Mouse (Mus musculus) lung, embryonic 14.5 days (tissue): ENCODE measurements around the gene Mfap2. TPM values are rescaled to one million over a fixed set of nuclear protein-coding genes. Genes with fewer than 3 reads are reported as not detected.

Experiments
- ATAC-seq: fragments of 200-750 bp; cut with Nextera tagmentation; 2 replicates; pipeline ENCODE4 v1.8.0; 2017; ENCODE audit warnings: mild to moderate bottlenecking, moderate TSS enrichment, moderate library complexity; ENCODE audit not compliant: insufficient read depth
- DNase-seq: peaks from one replicate; pipeline ENCODE4 v3.0.0-alpha.2; 2015
- H3K27ac ChIP-seq: fragments of 300-500 bp; sonication (generic); 2 replicates; pipeline ENCODE4 v1.5.1; 2014; ENCODE audit warnings: low read depth, mild to moderate bottlenecking, moderate library complexity
- H3K27me3 ChIP-seq: fragments of 300-500 bp; sonication (generic); 2 replicates; pipeline ENCODE4 v1.6.1; 2014; ENCODE audit warnings: low read length, control low read depth; ENCODE audit not compliant: insufficient read depth
- H3K36me3 ChIP-seq: fragments of 300-500 bp; sonication (generic); 2 replicates; pipeline ENCODE4 v1.6.1; 2014; ENCODE audit warnings: control low read depth; ENCODE audit not compliant: insufficient read depth
- H3K4me1 ChIP-seq: fragments of 300-500 bp; sonication (generic); 2 replicates; pipeline ENCODE4 v1.6.1; 2014; ENCODE audit warnings: antibody characterized with exemption, control low read depth; ENCODE audit not compliant: insufficient read depth
- H3K4me2 ChIP-seq: fragments of 300-500 bp; sonication (generic); 2 replicates; pipeline ENCODE4 v1.6.1; 2014; ENCODE audit warnings: mild to moderate bottlenecking
- H3K4me3 ChIP-seq: fragments of 300-500 bp; sonication (generic); 2 replicates; pipeline ENCODE4 v1.5.1; 2014; ENCODE audit warnings: low read depth, low read length
- H3K9ac ChIP-seq: fragments of 300-500 bp; sonication (generic); 2 replicates; pipeline ENCODE4 v1.6.1; 2014
- H3K9me3 ChIP-seq: fragments of 300-500 bp; sonication (generic); 2 replicates; pipeline ENCODE4 v1.6.1; 2016; ENCODE audit warnings: low read depth, low read length, control low read depth
- CTCF ChIP-seq: IDR thresholded peaks from 2 replicates; pipeline ENCODE4 v1.5.1; 2016; ENCODE audit warnings: antibody characterized with exemption, low read depth
- WGBS: fragments of 180-500 bp; shearing (Covaris S2); extraction: QIAGEN DNeasy Blood & Tissue Kit; methylation state at CpG from one replicate; pipeline ENCODE4 v1.1.7; 2014; 5-methylcytosine and 5-hydroxymethylcytosine counted together
- polyA plus RNA-seq: library from polyadenylated mRNA; unstranded; fragments of >200 nt; fragmentation: Nextera tagmentation; extraction: Ambion mirVana; gene quantifications from 2 replicates; pipeline ENCODE4 v1.2.1, GENCODE M21; 2014

Mfap2 gene
- polyA plus RNA-seq, 1 experiment from 2014 or later = 566 TPM

- Histone ChIP-seq H3K36me3 (peaks cover 64% of the 10 kb centered on the region), H3K4me2 (no peak overlapping the region), H3K9ac (no peak overlapping the region), H3K4me3 (no peak overlapping the region), H3K4me1 (peaks cover 7% of the 10 kb centered on the region), H3K27ac (peak overlapping the region; percentile 32; the same call in 1 of the 2 replicates), H3K9me3 (no peaks in the 10 kb centered on the region), H3K27me3 (no peaks in the 10 kb centered on the region)
- DNase-seq (no peak), ATAC-seq (no peak)
- no peak for TF ChIP-seq CTCF
- WGBS = 64% methylated on average over 7 of the region's 7 CpGs
Measured at GRCm38 (mm10) chr4:141015356-141015755, 5.1 kb downstream of the Mfap2 start.

GRCm38 (mm10) chr4:141016311-141016710 is 6.1 kb downstream of the Mfap2 start:
- H3K27ac ChIP-seq = no peak overlapping the region; the same call in 1 of the 2 replicates

GRCm38 (mm10) chr4:141017657-141018436 is 7.6 kb downstream of the Mfap2 start:
- Histone ChIP-seq H3K27me3 (no peaks in the 10 kb centered on the region), H3K4me1 (peaks cover 24% of the 10 kb centered on the region), H3K36me3 (peaks cover 58% of the 10 kb centered on the region), H3K4me2 (no peak overlapping the region), H3K9me3 (no peaks in the 10 kb centered on the region), H3K27ac (no peak overlapping the region), H3K4me3 (no peak overlapping the region), H3K9ac (no peak overlapping the region)
- DNase-seq = peak; percentile 17
- WGBS = 80% methylated on average over 29 of the region's 29 CpGs
- peak; percentile 23; the same call in 1 of the 2 replicates for TF ChIP-seq CTCF
- no peak for ATAC-seq

More at GRCm38 (mm10) chr4:141016311-141016710, 6.1 kb downstream of the Mfap2 start:
- WGBS = 73% methylated on average over 9 of the region's 9 CpGs
- Histone ChIP-seq H3K36me3 (peaks cover 64% of the 10 kb centered on the region), H3K4me3 (no peak overlapping the region), H3K4me1 (peaks cover 15% of the 10 kb centered on the region), H3K9me3 (no peaks in the 10 kb centered on the region), H3K27me3 (no peaks in the 10 kb centered on the region), H3K9ac (no peak overlapping the region), H3K4me2 (no peak overlapping the region)
- ATAC-seq = no peak
- no peak for DNase-seq
- no peak for TF ChIP-seq CTCF

- peaks cover 45% of the 10 kb centered on the region for H3K36me3 ChIP-seq
- no peak for TF ChIP-seq CTCF
- peak overlapping the region; percentile 95 for H3K27ac ChIP-seq
- DNase-seq (peak; percentile 58), ATAC-seq (peak; percentile 4; the same call in 1 of the 2 replicates)
- no peaks in the 10 kb centered on the region for H3K27me3 ChIP-seq
- H3K4me2 ChIP-seq = peak overlapping the region; percentile 46
- H3K4me1 ChIP-seq = peaks cover 24% of the 10 kb centered on the region
- 58% methylated on average over 17 of the region's 17 CpGs for WGBS
- no peaks in the 10 kb centered on the region for H3K9me3 ChIP-seq
- H3K9ac ChIP-seq = peak overlapping the region; percentile 34
- no peak overlapping the region for H3K4me3 ChIP-seq
Measured at GRCm38 (mm10) chr4:141020220-141020619, 10.0 kb downstream of the Mfap2 start.

GRCm38 (mm10) chr4:141020811-141021613 is 10.8 kb downstream of the Mfap2 start:
- peaks cover 24% of the 10 kb centered on the region for H3K4me1 ChIP-seq
- peak overlapping the region; percentile 34 for H3K9ac ChIP-seq
- H3K36me3 ChIP-seq = peaks cover 45% of the 10 kb centered on the region
- DNase-seq (peak; percentile 95), ATAC-seq (peak; percentile 88)
- no peaks in the 10 kb centered on the region for H3K9me3 ChIP-seq
- no peak overlapping the region for H3K4me3 ChIP-seq
- WGBS = 10% methylated on average over 14 of the region's 14 CpGs
- H3K27ac ChIP-seq = peak overlapping the region; percentile 95
- H3K27me3 ChIP-seq = no peaks in the 10 kb centered on the region
- peak overlapping the region; percentile 46 for H3K4me2 ChIP-seq
- TF ChIP-seq CTCF = no peak

- Histone ChIP-seq H3K4me1 (peaks cover 24% of the 10 kb centered on the region), H3K9ac (peak overlapping the region; percentile 34), H3K27ac (peak overlapping the region; percentile 95), H3K9me3 (no peaks in the 10 kb centered on the region), H3K36me3 (peaks cover 41% of the 10 kb centered on the region), H3K4me3 (no peak overlapping the region), H3K4me2 (peak overlapping the region; percentile 46), H3K27me3 (no peaks in the 10 kb centered on the region)
- DNase-seq (peak; percentile 45), ATAC-seq (peak; percentile 12; the same call in 1 of the 2 replicates)
- WGBS = 44% methylated on average over 11 of the region's 11 CpGs
- no peak for TF ChIP-seq CTCF
Measured at GRCm38 (mm10) chr4:141021614-141021929, 11.4 kb downstream of the Mfap2 start.

- 56% methylated on average over 9 of the region's 9 CpGs for WGBS
- no peaks in the 10 kb centered on the region for H3K27me3 ChIP-seq
- H3K9me3 ChIP-seq = no peaks in the 10 kb centered on the region
- H3K4me1 ChIP-seq = peaks cover 24% of the 10 kb centered on the region
- TF ChIP-seq CTCF = no peak
- peaks cover 41% of the 10 kb centered on the region for H3K36me3 ChIP-seq
- H3K9ac ChIP-seq = no peak overlapping the region
- 0 out of 2 replicates have a peak overlapping the region, but pooled peaks have one; percentile 10 for H3K27ac ChIP-seq
- DNase-seq (no peak), ATAC-seq (no peak)
- no peak overlapping the region for H3K4me3 ChIP-seq
- no peak overlapping the region for H3K4me2 ChIP-seq
Measured at GRCm38 (mm10) chr4:141024052-141024451, 13.8 kb downstream of the Mfap2 start.
